Mouse (Mus musculus): ENCODE measurements at regions not wholly inside any gene's neighbourhood (a gene's known extent, or its start where the extent isn't known, plus 50 kb on each side); places are given as distances from the start of the nearest gene placed in this dataset.

- H3K9me3 ChIP-seq (ENCODE audit: control insufficient read depth, low read length), result no peaks in the 10 kb centered on the region
- WGBS, result 77% methylated on average over 5 of the region's 5 CpGs
These were observed 95.9 kb upstream of the Itga4 start for GRCm38 (mm10) chr2:79159336-79159735.

GRCm38 (mm10) chr2:79172967-79173919, 82.0 kb upstream of the Itga4 start:
- Histone ChIP-seq H3K4me2 (replicated peaks; ENCODE audit: low read depth, low read length) (no peak overlapping the region), H3K27ac (ENCODE audit: low read depth, low read length) (no peak overlapping the region), H3K36me3 (ENCODE audit: control insufficient read depth, insufficient read depth, low read length) (no peaks in the 10 kb centered on the region), H3K9me3 (ENCODE audit: control insufficient read depth, low read length) (no peaks in the 10 kb centered on the region), H3K4me3 (ENCODE audit: low read length) (no peak overlapping the region), H3K9ac (ENCODE audit: low read depth, low read length) (no peak overlapping the region), H3K27me3 (ENCODE audit: control insufficient read depth, insufficient read depth, low read length) (no peaks in the 10 kb centered on the region), H3K4me1 (ENCODE audit: control insufficient read depth, insufficient read depth, low read length) (no peaks in the 10 kb centered on the region)
- WGBS, result 61% methylated on average over 7 of the region's 7 CpGs
- no peak for ATAC-seq (ENCODE audit: low FRiP score, low TSS enrichment)

More at GRCm38 (mm10) chr2:79159336-79159735, 95.9 kb upstream of the Itga4 start:
- Histone ChIP-seq H3K4me2 (replicated peaks; ENCODE audit: low read depth, low read length) (no peak overlapping the region), H3K4me1 (ENCODE audit: control insufficient read depth, insufficient read depth, low read length) (no peaks in the 10 kb centered on the region), H3K27me3 (ENCODE audit: control insufficient read depth, insufficient read depth, low read length) (no peaks in the 10 kb centered on the region), H3K36me3 (ENCODE audit: control insufficient read depth, insufficient read depth, low read length) (no peaks in the 10 kb centered on the region), H3K27ac (ENCODE audit: low read depth, low read length) (no peak overlapping the region), H3K9ac (ENCODE audit: low read depth, low read length) (no peak overlapping the region), H3K4me3 (ENCODE audit: low read length) (no peak overlapping the region)
- no peak for ATAC-seq (ENCODE audit: low FRiP score, low TSS enrichment)

GRCm38 (mm10) chr2:79174282-79174681, 80.9 kb upstream of the Itga4 start:
- WGBS, result 92% methylated on average over 4 of the region's 4 CpGs
- Histone ChIP-seq H3K36me3 (ENCODE audit: control insufficient read depth, insufficient read depth, low read length) (no peaks in the 10 kb centered on the region), H3K27ac (ENCODE audit: low read depth, low read length) (no peak overlapping the region)

GRCm38 (mm10) chr2:79180782-79181181, 74.4 kb upstream of the Itga4 start:
- no peak overlapping the region for H3K27ac ChIP-seq (ENCODE audit: low read depth, low read length)
- ATAC-seq (ENCODE audit: low FRiP score, low TSS enrichment), result no peak
- H3K9ac ChIP-seq (ENCODE audit: low read depth, low read length), result no peak overlapping the region

More at GRCm38 (mm10) chr2:79174282-79174681, 80.9 kb upstream of the Itga4 start:
- ATAC-seq (ENCODE audit: low FRiP score, low TSS enrichment), result no peak
- H3K4me1 ChIP-seq (ENCODE audit: control insufficient read depth, insufficient read depth, low read length), result no peaks in the 10 kb centered on the region
- H3K9me3 ChIP-seq (ENCODE audit: control insufficient read depth, low read length), result no peaks in the 10 kb centered on the region
- H3K9ac ChIP-seq (ENCODE audit: low read depth, low read length), result no peak overlapping the region
- no peak overlapping the region for H3K4me3 ChIP-seq (ENCODE audit: low read length)
- H3K4me2 ChIP-seq (replicated peaks; ENCODE audit: low read depth, low read length), result no peak overlapping the region
- no peaks in the 10 kb centered on the region for H3K27me3 ChIP-seq (ENCODE audit: control insufficient read depth, insufficient read depth, low read length)

GRCm38 (mm10) chr2:79183034-79183630, 72.1 kb upstream of the Itga4 start:
- no peaks in the 10 kb centered on the region for H3K27me3 ChIP-seq (ENCODE audit: control insufficient read depth, insufficient read depth, low read length)
- no peak overlapping the region for H3K27ac ChIP-seq (ENCODE audit: low read depth, low read length)
- no peak for ATAC-seq (ENCODE audit: low FRiP score, low TSS enrichment)
- 73% methylated on average over 7 of the region's 7 CpGs for WGBS
- no peak overlapping the region for H3K9ac ChIP-seq (ENCODE audit: low read depth, low read length)
- no peaks in the 10 kb centered on the region for H3K4me1 ChIP-seq (ENCODE audit: control insufficient read depth, insufficient read depth, low read length)
- H3K36me3 ChIP-seq (ENCODE audit: control insufficient read depth, insufficient read depth, low read length), result no peaks in the 10 kb centered on the region
- H3K4me2 ChIP-seq (replicated peaks; ENCODE audit: low read depth, low read length), result no peak overlapping the region
- H3K9me3 ChIP-seq (ENCODE audit: control insufficient read depth, low read length), result no peaks in the 10 kb centered on the region
- H3K4me3 ChIP-seq (ENCODE audit: low read length), result no peak overlapping the region

More at GRCm38 (mm10) chr2:79180782-79181181, 74.4 kb upstream of the Itga4 start:
- no peak overlapping the region for H3K4me2 ChIP-seq (replicated peaks; ENCODE audit: low read depth, low read length)
- H3K27me3 ChIP-seq (ENCODE audit: control insufficient read depth, insufficient read depth, low read length), result no peaks in the 10 kb centered on the region
- no peaks in the 10 kb centered on the region for H3K4me1 ChIP-seq (ENCODE audit: control insufficient read depth, insufficient read depth, low read length)
- no peaks in the 10 kb centered on the region for H3K9me3 ChIP-seq (ENCODE audit: control insufficient read depth, low read length)
- H3K36me3 ChIP-seq (ENCODE audit: control insufficient read depth, insufficient read depth, low read length), result no peaks in the 10 kb centered on the region
- WGBS, result 55% methylated on average over 7 of the region's 7 CpGs
- no peak overlapping the region for H3K4me3 ChIP-seq (ENCODE audit: low read length)

- Histone ChIP-seq H3K27me3 (ENCODE audit: control insufficient read depth, insufficient read depth, low read length) (no peaks in the 10 kb centered on the region), H3K4me2 (replicated peaks; ENCODE audit: low read depth, low read length) (no peak overlapping the region), H3K4me1 (ENCODE audit: control insufficient read depth, insufficient read depth, low read length) (no peaks in the 10 kb centered on the region), H3K9me3 (ENCODE audit: control insufficient read depth, low read length) (no peaks in the 10 kb centered on the region), H3K9ac (ENCODE audit: low read depth, low read length) (no peak overlapping the region), H3K36me3 (ENCODE audit: control insufficient read depth, insufficient read depth, low read length) (no peaks in the 10 kb centered on the region), H3K4me3 (ENCODE audit: low read length) (no peak overlapping the region), H3K27ac (ENCODE audit: low read depth, low read length) (no peak overlapping the region)
- WGBS, result 78% methylated on average over 11 of the region's 11 CpGs
- no peak for ATAC-seq (ENCODE audit: low FRiP score, low TSS enrichment)
These were observed 69.8 kb upstream of the Itga4 start for GRCm38 (mm10) chr2:79185234-79186101.

- Histone ChIP-seq H3K27me3 (ENCODE audit: control insufficient read depth, insufficient read depth, low read length) (no peaks in the 10 kb centered on the region), H3K27ac (ENCODE audit: low read depth, low read length) (no peak overlapping the region), H3K4me3 (ENCODE audit: low read length) (no peak overlapping the region), H3K9ac (ENCODE audit: low read depth, low read length) (no peak overlapping the region), H3K36me3 (ENCODE audit: control insufficient read depth, insufficient read depth, low read length) (no peaks in the 10 kb centered on the region), H3K4me1 (ENCODE audit: control insufficient read depth, insufficient read depth, low read length) (no peaks in the 10 kb centered on the region), H3K9me3 (ENCODE audit: control insufficient read depth, low read length) (no peaks in the 10 kb centered on the region), H3K4me2 (replicated peaks; ENCODE audit: low read depth, low read length) (no peak overlapping the region)
- no peak for ATAC-seq (ENCODE audit: low FRiP score, low TSS enrichment)
- WGBS, result 71% methylated on average over 7 of the region's 7 CpGs
These were observed 68.3 kb upstream of the Itga4 start for GRCm38 (mm10) chr2:79186878-79187277.

GRCm38 (mm10) chr2:79188511-79189193, 66.6 kb upstream of the Itga4 start:
- WGBS, result 87% methylated on average over 6 of the region's 6 CpGs
- ATAC-seq (ENCODE audit: low FRiP score, low TSS enrichment), result no peak
- Histone ChIP-seq H3K27ac (ENCODE audit: low read depth, low read length) (no peak overlapping the region), H3K4me1 (ENCODE audit: control insufficient read depth, insufficient read depth, low read length) (no peaks in the 10 kb centered on the region), H3K36me3 (ENCODE audit: control insufficient read depth, insufficient read depth, low read length) (no peaks in the 10 kb centered on the region), H3K27me3 (ENCODE audit: control insufficient read depth, insufficient read depth, low read length) (no peaks in the 10 kb centered on the region), H3K4me2 (replicated peaks; ENCODE audit: low read depth, low read length) (no peak overlapping the region), H3K9ac (ENCODE audit: low read depth, low read length) (no peak overlapping the region), H3K4me3 (ENCODE audit: low read length) (no peak overlapping the region), H3K9me3 (ENCODE audit: control insufficient read depth, low read length) (no peaks in the 10 kb centered on the region)

Measured in kidney, embryonic 14.5 days (tissue).